Mouse (Mus musculus) kidney, adult 18-20 months (tissue): ENCODE results near the gene Stk32b.
A peak's percentile ranks its signal among the peaks of the same experiment; 100 is the strongest.

Source experiments
- DNase-seq: peaks from one replicate; pipeline ENCODE4 v3.0.0; 2021

Stk32b gene

GRCm38 (mm10) chr5:37716505-37717372, at the start of gene Stk32b:
Stk32b (minus strand) TSS chr5:37717171.
- peak; percentile 42 for DNase-seq

- no peak for DNase-seq
These were observed 48.9 kb upstream of the Stk32b start for GRCm38 (mm10) chr5:37765851-37766250.

GRCm38 (mm10) chr5:37762046-37762445, 45.1 kb upstream of the Stk32b start:
- DNase-seq = no peak

GRCm38 (mm10) chr5:37753366-37753765, 36.4 kb upstream of the Stk32b start:
- DNase-seq = no peak

GRCm38 (mm10) chr5:37752027-37752967, 35.3 kb upstream of the Stk32b start:
- DNase-seq = peak; percentile 68

DNA sequence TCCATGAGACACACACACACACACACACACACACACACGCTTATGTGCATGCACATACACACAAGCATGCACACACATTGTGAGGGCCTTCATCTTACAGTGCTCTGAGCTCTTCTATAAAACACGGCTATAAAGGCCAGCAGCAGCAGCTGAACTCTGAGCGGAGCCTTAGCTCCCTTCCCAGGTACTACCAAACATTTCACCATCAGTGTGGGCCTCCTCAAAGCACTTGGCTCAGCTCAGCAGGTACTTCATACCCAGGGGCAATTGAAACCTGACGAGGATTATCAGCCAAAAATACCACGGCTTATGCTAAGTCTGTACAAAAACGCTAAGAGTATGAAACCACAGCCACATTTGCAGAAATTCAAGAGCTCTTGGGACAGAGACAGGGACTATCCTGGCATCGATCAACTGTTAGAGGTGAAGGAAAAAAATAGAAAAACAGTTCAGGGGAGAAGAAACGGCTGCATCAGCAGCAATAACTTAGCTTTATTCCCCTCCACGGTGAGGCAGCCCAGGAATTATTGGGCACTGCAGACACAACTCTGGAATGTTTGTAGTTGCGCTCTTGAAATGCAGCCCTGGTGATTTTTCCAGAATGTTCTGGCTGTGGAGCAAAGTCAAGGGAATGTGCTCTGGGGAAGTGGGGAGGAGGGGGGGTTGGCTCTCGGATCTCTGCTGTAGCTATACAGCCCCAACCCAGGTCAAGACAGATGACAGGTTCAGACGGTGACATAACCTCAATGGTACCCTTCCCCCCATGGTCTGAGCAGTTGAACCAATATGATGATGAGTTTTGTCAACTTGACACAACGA, 27.1 kb upstream of the Stk32b start:
- DNase-seq = no peak

DNA sequence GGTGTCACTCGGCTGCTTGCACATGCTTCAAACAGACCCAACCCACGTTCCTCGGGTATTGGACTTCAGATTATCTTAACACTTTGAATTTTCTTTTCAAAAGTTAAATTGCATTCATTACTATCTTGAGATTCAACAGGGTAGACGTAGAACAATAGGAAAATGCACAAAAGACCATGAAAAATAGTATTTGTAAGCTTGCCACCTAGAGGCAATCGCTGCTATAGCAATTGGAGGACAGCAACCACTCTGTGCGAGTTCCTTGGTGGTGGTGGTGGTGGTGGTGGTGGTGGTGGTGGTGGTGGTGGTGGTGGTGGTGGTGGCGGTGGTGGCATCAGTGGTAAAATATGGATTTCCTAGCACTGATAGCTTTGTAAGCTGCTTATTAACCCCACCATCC, 19.2 kb upstream of the Stk32b start:
- DNase-seq = no peak

DNA sequence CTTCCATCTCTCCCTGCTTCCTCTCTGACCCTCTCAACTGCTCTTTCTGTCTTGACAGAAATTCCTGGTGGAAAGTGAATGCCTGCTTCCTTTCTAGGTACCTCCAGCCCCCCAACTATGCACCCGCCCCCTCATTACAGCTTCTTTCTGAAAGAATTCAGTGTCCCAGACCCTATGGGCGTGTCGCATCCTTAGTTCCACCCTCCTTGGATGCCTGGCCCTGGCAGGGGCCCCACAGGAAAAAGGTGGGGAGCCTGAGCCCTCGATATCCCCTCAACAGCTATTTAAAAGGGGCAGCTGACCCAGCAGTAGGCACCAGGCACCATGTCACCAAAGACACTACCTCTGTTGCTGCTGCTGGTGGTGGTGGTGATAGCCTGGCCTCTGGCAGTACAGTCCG, 18.3 kb upstream of the Stk32b start, which contains the start of gene Cytl1:
Cytl1 (plus strand) TSS at position 296 of the 400 bp plus-strand sequence.
- no peak for DNase-seq

DNA sequence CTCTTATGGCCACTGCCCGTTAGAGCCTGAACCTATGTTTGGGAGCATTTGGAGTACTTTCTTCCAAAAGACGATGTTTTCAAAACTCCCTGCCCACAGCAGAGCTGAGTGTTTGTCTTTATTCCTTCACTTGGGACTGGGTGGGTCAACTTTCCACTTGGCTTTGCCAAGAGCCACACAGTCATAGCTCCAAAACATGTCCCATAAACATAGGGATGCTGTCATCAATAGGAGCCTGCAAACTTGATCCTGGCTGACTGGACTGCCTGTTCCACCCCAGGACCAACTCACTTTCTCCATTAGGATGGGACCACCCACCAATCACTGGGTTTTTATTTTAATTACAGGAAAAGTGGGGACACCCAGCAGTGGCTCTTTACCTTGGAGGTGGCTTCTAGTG, 13.8 kb upstream of the Stk32b start:
- no peak for DNase-seq

GRCm38 (mm10) chr5:37725220-37725886, 8.4 kb upstream of the Stk32b start:
- no peak for DNase-seq

- no peak for DNase-seq
These were observed 3.7 kb upstream of the Stk32b start for GRCm38 (mm10) chr5:37720670-37721069.

DNA sequence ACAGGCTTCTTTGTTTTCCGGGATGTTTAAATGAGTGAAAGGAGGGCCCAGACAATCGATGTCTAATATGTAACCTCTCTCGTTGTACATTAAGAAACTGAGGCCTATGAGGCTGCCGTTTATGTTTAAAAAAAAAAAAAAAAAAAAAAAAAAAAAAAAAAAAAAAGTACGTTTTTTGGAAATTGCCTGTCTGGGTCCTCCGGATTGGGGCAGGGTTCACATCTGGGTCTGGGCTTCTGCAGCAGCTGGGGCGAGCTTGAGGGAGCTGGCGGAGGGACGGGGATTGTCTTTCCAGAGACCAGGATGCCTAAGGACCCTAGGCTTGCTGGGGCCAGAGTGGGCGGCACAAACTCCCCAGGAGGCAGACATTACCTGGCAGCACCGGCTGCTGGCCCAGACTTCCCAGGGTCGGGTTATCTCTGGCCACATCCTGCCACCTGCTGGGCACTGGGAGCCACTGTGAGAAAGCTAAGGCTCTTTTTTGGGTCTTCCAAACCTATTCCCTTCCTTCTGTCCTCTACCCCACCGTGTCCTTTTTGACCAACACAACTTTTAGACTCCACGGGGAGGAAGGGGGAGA, 503 bp upstream of the Stk32b start:
- DNase-seq = peak; percentile 78

GRCm38 (mm10) chr5:37709257-37709904, 7.6 kb downstream of the Stk32b start:
- no peak for DNase-seq

GRCm38 (mm10) chr5:37708124-37708523, 8.8 kb downstream of the Stk32b start:
- peak; percentile 13 for DNase-seq

- DNase-seq = no peak
These were observed 12.0 kb downstream of the Stk32b start for GRCm38 (mm10) chr5:37704962-37705361.

DNA sequence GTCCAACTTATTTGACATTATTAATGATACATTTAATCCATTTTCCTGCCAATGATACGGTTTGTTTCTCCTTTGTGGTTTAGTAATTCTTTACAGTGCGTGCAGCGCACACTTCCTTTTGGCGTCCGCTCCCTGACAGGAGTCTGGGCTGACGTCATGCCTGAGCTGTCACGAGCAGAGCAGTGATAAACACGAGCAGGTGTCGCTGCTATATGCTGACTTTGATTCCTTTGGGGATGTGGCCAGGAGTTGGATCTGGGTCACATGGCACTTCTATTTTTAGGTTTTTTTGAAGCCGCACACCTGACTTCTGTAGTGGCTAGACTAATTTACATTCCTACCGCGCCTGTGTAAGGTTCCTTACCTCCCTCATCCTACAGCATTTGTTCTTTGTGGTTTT, 17.2 kb downstream of the Stk32b start:
- peak; percentile 33 for DNase-seq

GRCm38 (mm10) chr5:37697286-37697685, 19.7 kb downstream of the Stk32b start:
- DNase-seq = no peak

DNA sequence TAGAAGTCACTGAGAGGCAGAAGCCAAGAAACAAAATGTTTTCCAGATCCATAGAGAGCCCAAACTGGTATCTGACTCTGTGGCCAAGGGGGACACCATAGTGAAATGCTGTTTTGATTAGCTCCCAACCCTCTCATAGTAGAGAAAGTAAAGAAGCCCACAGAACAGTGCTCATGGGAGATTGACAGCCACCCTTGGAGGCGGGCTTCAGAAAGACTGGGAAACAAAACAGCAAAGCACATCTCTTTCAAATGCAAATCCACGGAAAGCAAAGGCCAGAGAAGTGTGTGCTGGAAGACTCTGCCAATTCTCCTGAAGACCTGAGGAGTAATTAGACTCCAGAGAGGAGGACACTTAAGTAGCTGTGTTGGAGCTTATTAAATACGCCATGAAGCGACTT, 21.2 kb downstream of the Stk32b start:
- DNase-seq = no peak

GRCm38 (mm10) chr5:37692759-37693158, 24.2 kb downstream of the Stk32b start:
- no peak for DNase-seq

- no peak for DNase-seq
These were observed 46.2 kb downstream of the Stk32b start for GRCm38 (mm10) chr5:37670781-37671180.

DNA sequence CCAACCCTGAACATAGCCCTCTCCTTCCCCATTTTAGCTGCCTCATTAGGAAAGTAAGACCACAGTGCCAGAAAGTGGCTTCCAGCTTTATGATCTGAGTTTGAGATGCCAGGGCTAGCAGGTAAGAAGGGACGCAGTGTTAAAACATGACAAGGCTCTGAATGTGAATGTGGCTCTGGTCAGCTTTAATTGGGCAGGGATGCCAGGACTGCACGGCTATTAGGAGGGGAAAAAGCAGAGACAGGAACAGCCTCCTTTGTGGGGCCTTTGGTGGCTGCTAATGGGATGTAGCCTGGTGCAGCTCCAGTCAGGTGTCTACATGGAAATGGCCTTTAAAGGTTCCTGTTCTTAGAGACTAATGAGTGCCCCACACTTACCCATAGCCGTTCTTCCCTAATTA, 52.0 kb downstream of the Stk32b start:
- no peak for DNase-seq
